Mouse (Mus musculus): ENCODE measurements around the gene Lpar2. TPM values are rescaled to one million over a fixed set of nuclear protein-coding genes. Genes with fewer than 3 reads are reported as not detected.

Gene Lpar2
- polyA plus RNA-seq, 1 experiment from 2014 or later = 1.3 TPM

Other genes starting within 250 kb of the Lpar2 start
- gene Zfp868, start 196.9 kb upstream of the Lpar2 start, polyA plus RNA-seq (2014; fragmentation: Nextera tagmentation; extraction: Ambion mirVana) = 49.3 and 53.9 TPM in 2 replicates
- gene Zfp964, start 167.9 kb upstream of the Lpar2 start, polyA plus RNA-seq (2014; fragmentation: Nextera tagmentation; extraction: Ambion mirVana) = 1.4 and 1.6 TPM in 2 replicates
- 38.0 and 39.6 TPM in 2 replicates for gene Zfp869, start 111.7 kb upstream of the Lpar2 start, polyA plus RNA-seq (2014; fragmentation: Nextera tagmentation; extraction: Ambion mirVana)
- 10.0 and 10.2 TPM in 2 replicates for gene Zfp963, start 72.5 kb upstream of the Lpar2 start, polyA plus RNA-seq (2014; fragmentation: Nextera tagmentation; extraction: Ambion mirVana)
- 0.36 and 1.4 TPM in 2 replicates for gene Gm20422, start 47.5 kb upstream of the Lpar2 start, polyA plus RNA-seq (2014; fragmentation: Nextera tagmentation; extraction: Ambion mirVana)
- 31.4 and 41.6 TPM in 2 replicates for gene Atp13a1, start 31.3 kb upstream of the Lpar2 start, polyA plus RNA-seq (2014; fragmentation: Nextera tagmentation; extraction: Ambion mirVana)
- gene Zfp866, start 31.3 kb upstream of the Lpar2 start, polyA plus RNA-seq (2014; fragmentation: Nextera tagmentation; extraction: Ambion mirVana) = 37.4 and 42.2 TPM in 2 replicates
- 16.0 and 26.1 TPM in 2 replicates for gene Gmip, start 13.8 kb upstream of the Lpar2 start, polyA plus RNA-seq (2014; fragmentation: Nextera tagmentation; extraction: Ambion mirVana)
- 46.8 and 47.7 TPM in 2 replicates for gene Pbx4, start 10.1 kb downstream of the Lpar2 start, polyA plus RNA-seq (2014; fragmentation: Nextera tagmentation; extraction: Ambion mirVana)
- gene Cilp2, start 65.3 kb downstream of the Lpar2 start, polyA plus RNA-seq (2014; fragmentation: Nextera tagmentation; extraction: Ambion mirVana) = 2.0 and 2.6 TPM in 2 replicates
- 2.5 and 3.1 TPM in 2 replicates for gene Tssk6, start 79.8 kb downstream of the Lpar2 start, polyA plus RNA-seq (2014; fragmentation: Nextera tagmentation; extraction: Ambion mirVana)
- gene Ndufa13, start 80.1 kb downstream of the Lpar2 start, polyA plus RNA-seq (2014; fragmentation: Nextera tagmentation; extraction: Ambion mirVana) = 180 and 216 TPM in 2 replicates
- 9.9 and 10.0 TPM in 2 replicates for gene Yjefn3, start 80.3 kb downstream of the Lpar2 start, polyA plus RNA-seq (2014; fragmentation: Nextera tagmentation; extraction: Ambion mirVana)
- 28.8 and 30.5 TPM in 2 replicates for gene Gatad2a, start 174.0 kb downstream of the Lpar2 start, polyA plus RNA-seq (2014; fragmentation: Nextera tagmentation; extraction: Ambion mirVana)
- gene Mau2, start 220.3 kb downstream of the Lpar2 start, polyA plus RNA-seq (2014; fragmentation: Nextera tagmentation; extraction: Ambion mirVana) = 67.4 and 78.1 TPM in 2 replicates
- 43.5 and 45.5 TPM in 2 replicates for gene Sugp1, start 220.4 kb downstream of the Lpar2 start, polyA plus RNA-seq (2014; fragmentation: Nextera tagmentation; extraction: Ambion mirVana)

All from forebrain, embryonic 14.5 days (tissue).